Mouse (Mus musculus) CH12.LX (cell line): ENCODE measurements around the gene Herc2.

ENCODE experiments used
- CTCF ChIP-seq, 2 experiments: IDR thresholded peaks in 1 of 2; conservative IDR thresholded peaks in 1 of 2; 2 replicates each; pipeline ENCODE4 v1.5.1; 2011 to 2012; ENCODE audit warnings: low read depth in 2 of 2, low read length in 2 of 2, improper control_type of control experiment in 1 of 2, inconsistent platforms in 1 of 2, mild to moderate bottlenecking in 1 of 2, moderate library complexity in 1 of 2
- E2F4 ChIP-seq: IDR thresholded peaks from 2 replicates; pipeline ENCODE4 v1.6.1; 2011; ENCODE audit warnings: low read depth, low read length, improper control_type of control experiment; ENCODE audit not compliant: insufficient replicate concordance
- HCFC1 ChIP-seq: IDR thresholded peaks from 2 replicates; pipeline ENCODE4 v1.6.1; 2012; ENCODE audit warnings: low read depth, mild to moderate bottlenecking, inconsistent platforms, low read length, improper control_type of control experiment
- JUN ChIP-seq: IDR thresholded peaks from 2 replicates; pipeline ENCODE4 v1.6.1; 2011; ENCODE audit warnings: low read depth, mild to moderate bottlenecking, low read length, improper control_type of control experiment, moderate library complexity; ENCODE audit not compliant: insufficient read depth
- MEF2A ChIP-seq: IDR thresholded peaks from 2 replicates; pipeline ENCODE4 v1.6.1; 2014; ENCODE audit warnings: low read depth, mild to moderate bottlenecking, inconsistent platforms, low read length, improper control_type of control experiment, borderline replicate concordance
- POLR2A ChIP-seq: IDR thresholded peaks from 2 replicates; pipeline ENCODE4 v1.6.1; 2011; ENCODE audit warnings: low read depth, mild to moderate bottlenecking, improper control_type of control experiment, low read length
- RAD21 ChIP-seq: IDR thresholded peaks from 2 replicates; pipeline ENCODE4 v1.6.1; 2011; ENCODE audit warnings: low read depth, mild to moderate bottlenecking, low read length, improper control_type of control experiment, moderate library complexity
- ZKSCAN1 ChIP-seq: IDR thresholded peaks from 2 replicates; pipeline ENCODE4 v1.6.1; 2012; ENCODE audit warnings: low read depth, inconsistent platforms, low read length, improper control_type of control experiment, borderline replicate concordance
- ZMIZ1 ChIP-seq: IDR thresholded peaks from 2 replicates; pipeline ENCODE4 v1.6.1; 2012; ENCODE audit warnings: low read depth, mild to moderate bottlenecking, inconsistent platforms, low read length, improper control_type of control experiment

DNA sequence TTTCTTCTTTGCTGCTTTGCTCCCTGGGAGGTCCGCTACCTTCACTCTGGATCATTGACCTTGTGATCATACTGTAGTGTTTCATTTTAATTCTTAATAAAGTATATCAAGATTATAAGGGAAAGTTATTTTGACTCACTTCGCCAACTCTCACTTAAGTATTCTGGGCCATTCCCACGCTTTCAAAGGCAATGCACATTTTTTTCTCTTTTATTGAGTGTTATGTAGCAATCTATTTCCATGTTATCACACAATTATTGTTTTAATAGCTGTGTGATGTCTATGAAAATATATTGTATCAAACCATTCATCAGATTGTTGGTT, 30.1 kb upstream of the Herc2 start, which contains the start of gene Nipa1:
- TF ChIP-seq POLR2A = no peak
- TF ChIP-seq ZMIZ1 = no peak
- TF ChIP-seq HCFC1 = no peak
- TF ChIP-seq MEF2A = no peak
- no peak for TF ChIP-seq CTCF (conservative IDR thresholded peaks at IDR 0.05 in 1 of 2, IDR thresholded peaks at IDR 0.05 in 1 of 2; ENCODE audit: low read depth in 2 of 2, low read length in 2 of 2)
- no peak for TF ChIP-seq JUN
- no peak for TF ChIP-seq RAD21
- no peak for TF ChIP-seq ZKSCAN1
- TF ChIP-seq E2F4 = no peak
